Mouse (Mus musculus): ENCODE measurements around the gene Polh. TPM values are rescaled to one million over a fixed set of nuclear protein-coding genes. Genes with fewer than 3 reads are reported as not detected.

Polh gene
- polyA plus RNA-seq (2014; fragmentation: Nextera tagmentation; extraction: Ambion mirVana) = 14.0 and 14.3 TPM in 2 replicates

DNA sequence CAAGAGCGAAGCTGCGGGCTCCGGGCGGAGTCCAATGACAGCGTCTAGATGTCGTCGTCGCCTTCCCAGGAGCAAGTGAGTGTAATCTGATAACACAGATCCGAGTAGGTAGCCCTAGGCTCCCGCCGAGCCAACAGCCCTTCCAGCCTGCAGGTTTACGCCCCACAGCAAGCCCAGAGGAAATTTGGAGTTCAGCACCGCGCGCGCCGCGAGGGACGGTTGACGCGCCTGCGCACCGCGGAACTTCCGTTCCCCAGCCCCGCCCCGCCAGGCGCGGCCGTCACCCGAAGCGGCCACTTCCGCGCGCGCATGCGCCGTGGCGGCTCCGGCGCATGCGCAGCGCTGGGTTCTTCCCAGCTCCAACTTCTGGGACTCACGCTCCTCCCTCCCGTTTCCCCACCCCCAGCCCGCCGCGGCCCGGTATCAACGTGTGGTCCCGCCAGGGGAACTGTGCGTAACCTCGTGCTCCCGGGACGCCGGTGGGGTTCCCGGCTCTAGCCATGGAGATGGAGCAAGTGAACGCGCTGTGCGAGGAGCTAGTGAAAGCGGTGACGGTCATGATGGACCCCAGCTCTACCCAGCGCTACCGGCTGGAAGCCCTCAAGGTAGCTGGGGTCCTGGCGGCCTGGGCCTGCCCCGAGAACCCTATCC is at the start of gene Polh, which contains the start of gene Xpo5:
Polh (minus strand) TSS at position 225 of the 651 bp plus-strand sequence.
Xpo5 (plus strand) TSS at position 362 of the 651 bp plus-strand sequence.
- ATAC-seq (replicated peaks; ENCODE audit: low FRiP score) (peak; percentile 95), DNase-seq (ENCODE audit: low spot score) (peak; percentile 96)
- H3K9ac ChIP-seq (ENCODE audit: low read length) = peak within 1 kb of the TSS; percentile 94
- peaks cover 3% of the 10 kb centered on the region for H3K36me3 ChIP-seq (ENCODE audit: control insufficient read depth, insufficient read depth, low read length)
- H3K4me2 ChIP-seq (ENCODE audit: low read depth, low read length, severe bottlenecking) = peak within 1 kb of the TSS; percentile 89
- under 1% methylated on average over 66 of the region's 66 CpGs for WGBS
- H3K9me3 ChIP-seq (ENCODE audit: control insufficient read depth, low read length) = no peaks in the 10 kb centered on the region
- no peaks in the 10 kb centered on the region for H3K27me3 ChIP-seq (ENCODE audit: control insufficient read depth, insufficient read depth, low read length)
- H3K4me1 ChIP-seq (replicated peaks; ENCODE audit: control insufficient read depth, insufficient read depth, low read length) = peaks cover 4% of the 10 kb centered on the region
- H3K27ac ChIP-seq (ENCODE audit: low read depth, low read length) = peak within 1 kb of the TSS; percentile 79
- H3K4me3 ChIP-seq (ENCODE audit: low read depth, low read length) = peak within 1 kb of the TSS; percentile 96

DNA sequence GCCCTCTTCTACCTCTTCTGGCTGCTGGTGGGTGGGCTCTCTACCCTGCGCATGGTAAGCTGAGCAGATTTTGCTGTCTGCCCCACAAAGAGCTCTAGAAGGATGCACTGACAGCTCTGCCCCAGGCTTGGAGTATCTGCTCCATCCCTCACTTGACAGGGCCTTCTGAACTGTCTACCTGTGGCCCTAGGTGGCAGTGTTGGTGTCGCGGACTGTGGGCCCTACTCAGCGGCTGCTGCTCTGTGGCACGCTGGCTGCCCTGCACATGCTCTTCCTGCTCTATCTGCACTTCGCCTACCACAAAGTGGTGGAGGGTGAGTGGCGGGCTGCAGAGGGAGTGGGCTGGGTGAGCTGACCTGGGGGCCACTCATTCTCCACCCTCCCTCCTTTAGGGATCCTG is 48.7 kb upstream of the Polh start:
- Histone ChIP-seq H3K27me3 (ENCODE audit: control insufficient read depth, insufficient read depth, low read length) (peaks cover 5% of the 10 kb centered on the region; the same call in 1 of the 2 replicates), H3K4me1 (replicated peaks; ENCODE audit: control insufficient read depth, insufficient read depth, low read length) (peaks cover 15% of the 10 kb centered on the region; the same call in 1 of the 2 replicates), H3K36me3 (ENCODE audit: control insufficient read depth, insufficient read depth, low read length) (peaks cover 4% of the 10 kb centered on the region; the same call in 1 of the 2 replicates), H3K9me3 (ENCODE audit: control insufficient read depth, low read length) (no peaks in the 10 kb centered on the region), H3K4me3 (ENCODE audit: low read depth, low read length) (no peak overlapping the region), H3K9ac (ENCODE audit: low read length) (no peak overlapping the region), H3K4me2 (ENCODE audit: low read depth, low read length, severe bottlenecking) (no peak overlapping the region), H3K27ac (ENCODE audit: low read depth, low read length) (no peak overlapping the region)
- ATAC-seq (replicated peaks; ENCODE audit: low FRiP score) (no peak), DNase-seq (ENCODE audit: low spot score) (no peak)
- 82% methylated on average over 7 of the region's 7 CpGs for WGBS

DNA sequence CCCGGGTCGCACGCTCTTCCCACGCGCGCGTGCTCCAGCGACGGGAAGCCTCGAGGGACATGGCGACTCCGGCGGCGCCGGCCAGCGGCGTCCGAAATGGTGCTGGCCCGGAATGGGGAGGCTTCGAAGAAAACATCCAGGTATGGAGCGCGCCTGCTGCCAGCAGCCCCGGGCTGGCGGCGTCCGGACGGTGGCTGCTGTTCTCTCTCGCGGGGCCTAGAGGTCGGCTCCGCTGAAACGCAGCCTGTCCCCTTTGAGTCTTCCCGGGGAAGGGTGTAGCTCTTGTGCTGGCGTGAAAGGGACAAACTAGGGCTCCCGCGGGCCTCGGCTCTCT is 45.7 kb upstream of the Polh start:
- DNase-seq (ENCODE audit: low spot score) = no peak
- no peak; the same call in 1 of the 2 replicates for ATAC-seq (replicated peaks; ENCODE audit: low FRiP score)
- Histone ChIP-seq H3K4me1 (replicated peaks; ENCODE audit: control insufficient read depth, insufficient read depth, low read length) (peaks cover 13% of the 10 kb centered on the region; the same call in 1 of the 2 replicates), H3K27ac (ENCODE audit: low read depth, low read length) (peak overlapping the region; percentile 37; the same call in 1 of the 2 replicates), H3K27me3 (ENCODE audit: control insufficient read depth, insufficient read depth, low read length) (no peaks in the 10 kb centered on the region), H3K4me2 (ENCODE audit: low read depth, low read length, severe bottlenecking) (peak overlapping the region; percentile 73), H3K4me3 (ENCODE audit: low read depth, low read length) (peak overlapping the region; percentile 94), H3K9ac (ENCODE audit: low read length) (peak overlapping the region; percentile 94), H3K9me3 (ENCODE audit: control insufficient read depth, low read length) (no peaks in the 10 kb centered on the region), H3K36me3 (ENCODE audit: control insufficient read depth, insufficient read depth, low read length) (peaks cover 19% of the 10 kb centered on the region; the same call in 1 of the 2 replicates)
- WGBS = under 1% methylated on average over 37 of the region's 37 CpGs

DNA sequence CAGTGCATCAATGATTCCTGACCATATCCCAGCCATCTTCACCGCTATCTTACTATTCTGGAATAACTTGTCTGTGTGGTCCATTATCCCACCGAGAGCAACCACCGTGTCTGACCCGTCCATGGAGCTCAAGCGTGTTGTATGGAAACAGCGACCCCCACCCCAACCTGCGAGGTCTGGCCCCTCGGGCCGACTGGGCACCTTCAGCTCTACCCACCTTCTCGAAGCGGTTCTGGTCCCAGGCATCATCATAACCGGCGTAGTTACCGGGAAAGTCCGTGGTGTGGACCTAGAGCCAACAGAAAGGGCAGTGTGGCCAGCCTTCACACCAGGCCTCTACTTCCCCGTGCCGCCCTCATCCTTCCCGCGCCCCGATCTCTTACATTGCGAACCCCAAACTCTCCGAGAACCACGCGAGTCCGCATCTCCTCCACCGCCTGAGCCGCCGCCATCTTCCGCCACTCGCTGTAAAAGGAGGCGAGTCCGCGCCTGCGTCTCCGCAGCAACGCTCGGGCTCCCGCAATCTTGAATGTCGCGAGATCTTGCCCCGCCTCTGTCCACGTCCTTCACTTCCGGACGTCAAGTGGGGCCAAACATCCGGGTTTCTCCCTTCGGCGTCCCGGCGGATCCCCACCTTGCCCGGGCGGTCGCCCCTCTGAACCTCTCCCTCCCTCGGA is 45.2 kb upstream of the Polh start, which contains the start of the genes Polr1c and Yipf3:
Polr1c (minus strand) TSS at position 543 of the 677 bp plus-strand sequence.
Yipf3 (plus strand) TSS at position 569 of the 677 bp plus-strand sequence.
- Histone ChIP-seq H3K4me3 (ENCODE audit: low read depth, low read length) (peak within 1 kb of the TSS; percentile 94), H3K9me3 (ENCODE audit: control insufficient read depth, low read length) (no peaks in the 10 kb centered on the region), H3K4me1 (replicated peaks; ENCODE audit: control insufficient read depth, insufficient read depth, low read length) (peaks cover 13% of the 10 kb centered on the region; the same call in 1 of the 2 replicates), H3K4me2 (ENCODE audit: low read depth, low read length, severe bottlenecking) (peak within 1 kb of the TSS; percentile 73), H3K9ac (ENCODE audit: low read length) (peak within 1 kb of the TSS; percentile 94), H3K27ac (ENCODE audit: low read depth, low read length) (peak within 1 kb of the TSS; percentile 64), H3K27me3 (ENCODE audit: control insufficient read depth, insufficient read depth, low read length) (no peaks in the 10 kb centered on the region), H3K36me3 (ENCODE audit: control insufficient read depth, insufficient read depth, low read length) (peaks cover 24% of the 10 kb centered on the region; the same call in 1 of the 2 replicates)
- DNase-seq (ENCODE audit: low spot score) = peak; percentile 97
- ATAC-seq (replicated peaks; ENCODE audit: low FRiP score) = peak; percentile 91
- WGBS = under 1% methylated on average over 53 of the region's 53 CpGs

GRCm38 (mm10) chr17:46244579-46244978 is 42.1 kb upstream of the Polh start:
- H3K9ac ChIP-seq (ENCODE audit: low read length) = no peak overlapping the region
- H3K27ac ChIP-seq (ENCODE audit: low read depth, low read length) = no peak overlapping the region
- no peaks in the 10 kb centered on the region for H3K9me3 ChIP-seq (ENCODE audit: control insufficient read depth, low read length)
- no peaks in the 10 kb centered on the region for H3K27me3 ChIP-seq (ENCODE audit: control insufficient read depth, insufficient read depth, low read length)
- no peak for DNase-seq (ENCODE audit: low spot score)
- H3K4me3 ChIP-seq (ENCODE audit: low read depth, low read length) = no peak overlapping the region
- WGBS = 91% methylated on average over 10 of the region's 10 CpGs
- no peak overlapping the region for H3K4me2 ChIP-seq (ENCODE audit: low read depth, low read length, severe bottlenecking)
- H3K4me1 ChIP-seq (replicated peaks; ENCODE audit: control insufficient read depth, insufficient read depth, low read length) = peaks cover 13% of the 10 kb centered on the region; the same call in 1 of the 2 replicates
- no peak for ATAC-seq (replicated peaks; ENCODE audit: low FRiP score)
- peaks cover 31% of the 10 kb centered on the region; the same call in 1 of the 2 replicates for H3K36me3 ChIP-seq (ENCODE audit: control insufficient read depth, insufficient read depth, low read length)

GRCm38 (mm10) chr17:46243624-46244023 is 41.2 kb upstream of the Polh start:
- H3K9ac ChIP-seq (ENCODE audit: low read length) = no peak overlapping the region
- H3K27ac ChIP-seq (ENCODE audit: low read depth, low read length) = no peak overlapping the region
- WGBS = 75% methylated on average over 2 of the region's 2 CpGs
- H3K27me3 ChIP-seq (ENCODE audit: control insufficient read depth, insufficient read depth, low read length) = no peaks in the 10 kb centered on the region
- no peak overlapping the region for H3K4me3 ChIP-seq (ENCODE audit: low read depth, low read length)
- peaks cover 33% of the 10 kb centered on the region; the same call in 1 of the 2 replicates for H3K36me3 ChIP-seq (ENCODE audit: control insufficient read depth, insufficient read depth, low read length)
- H3K9me3 ChIP-seq (ENCODE audit: control insufficient read depth, low read length) = no peaks in the 10 kb centered on the region
- peaks cover 7% of the 10 kb centered on the region; the same call in 1 of the 2 replicates for H3K4me1 ChIP-seq (replicated peaks; ENCODE audit: control insufficient read depth, insufficient read depth, low read length)
- no peak for ATAC-seq (replicated peaks; ENCODE audit: low FRiP score)
- no peak for DNase-seq (ENCODE audit: low spot score)
- H3K4me2 ChIP-seq (ENCODE audit: low read depth, low read length, severe bottlenecking) = no peak overlapping the region

GRCm38 (mm10) chr17:46242993-46243392 is 40.5 kb upstream of the Polh start:
- ATAC-seq (replicated peaks; ENCODE audit: low FRiP score) = no peak
- WGBS = 90% methylated on average over 4 of the region's 4 CpGs

GRCm38 (mm10) chr17:46242274-46242673 is 39.8 kb upstream of the Polh start:
- Histone ChIP-seq H3K9ac (ENCODE audit: low read length) (no peak overlapping the region), H3K27me3 (ENCODE audit: control insufficient read depth, insufficient read depth, low read length) (no peaks in the 10 kb centered on the region), H3K4me3 (ENCODE audit: low read depth, low read length) (no peak overlapping the region), H3K4me1 (replicated peaks; ENCODE audit: control insufficient read depth, insufficient read depth, low read length) (peaks cover 5% of the 10 kb centered on the region; the same call in 1 of the 2 replicates), H3K36me3 (ENCODE audit: control insufficient read depth, insufficient read depth, low read length) (peaks cover 33% of the 10 kb centered on the region; the same call in 1 of the 2 replicates), H3K27ac (ENCODE audit: low read depth, low read length) (no peak overlapping the region), H3K9me3 (ENCODE audit: control insufficient read depth, low read length) (no peaks in the 10 kb centered on the region), H3K4me2 (ENCODE audit: low read depth, low read length, severe bottlenecking) (no peak overlapping the region)
- DNase-seq (ENCODE audit: low spot score) (no peak), ATAC-seq (replicated peaks; ENCODE audit: low FRiP score) (no peak)
- WGBS = 90% methylated on average over 13 of the region's 13 CpGs

More at GRCm38 (mm10) chr17:46242993-46243392, 40.5 kb upstream of the Polh start:
- Histone ChIP-seq H3K27me3 (ENCODE audit: control insufficient read depth, insufficient read depth, low read length) (no peaks in the 10 kb centered on the region), H3K27ac (ENCODE audit: low read depth, low read length) (no peak overlapping the region), H3K4me3 (ENCODE audit: low read depth, low read length) (no peak overlapping the region), H3K4me2 (ENCODE audit: low read depth, low read length, severe bottlenecking) (no peak overlapping the region), H3K36me3 (ENCODE audit: control insufficient read depth, insufficient read depth, low read length) (peaks cover 33% of the 10 kb centered on the region; the same call in 1 of the 2 replicates), H3K9ac (ENCODE audit: low read length) (no peak overlapping the region), H3K4me1 (replicated peaks; ENCODE audit: control insufficient read depth, insufficient read depth, low read length) (peaks cover 5% of the 10 kb centered on the region; the same call in 1 of the 2 replicates), H3K9me3 (ENCODE audit: control insufficient read depth, low read length) (no peaks in the 10 kb centered on the region)
- no peak for DNase-seq (ENCODE audit: low spot score)
